Mouse (Mus musculus) frontal cortex, adult 2 months (tissue): Measurements from ENCODE around the gene Lgi4. TPM values are rescaled to one million over a fixed set of nuclear protein-coding genes. Genes with fewer than 3 reads are reported as not detected.

Experiments used
- DNase-seq, 2 experiments: peaks; one replicate each; pipeline ENCODE4 v3.0.0; 2022; ENCODE audit warnings: low spot score in 1 of 2; ENCODE audit errors: extremely low spot score in 1 of 2
- polyA plus RNA-seq: library from polyadenylated mRNA; depleted of rRNA; stranded (reverse); fragments of >200 nt; gene quantifications from 2 replicates; pipeline ENCODE4 v1.2.3, GENCODE M21; 2012

The Lgi4 gene
- polyA plus RNA-seq, 1 experiment, result 28.1 TPM

DNA sequence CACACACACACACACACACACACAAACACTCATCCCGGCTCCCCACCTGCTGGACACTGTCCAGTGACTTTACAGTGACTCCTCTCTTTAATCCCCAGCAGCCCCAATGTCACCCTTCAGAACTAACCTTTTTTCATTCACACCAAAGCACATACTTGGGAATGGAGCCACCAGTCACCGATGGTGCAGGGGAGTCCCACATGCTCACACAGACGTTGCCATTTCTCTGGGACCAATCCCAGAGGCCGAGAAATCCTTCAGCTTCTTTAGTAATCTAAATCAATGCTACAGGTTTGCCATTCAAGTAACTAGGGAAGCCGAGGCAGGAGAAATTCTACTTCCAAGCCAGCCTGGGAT is 15.5 kb downstream of the Lgi4 start:
- no peak for DNase-seq

DNA sequence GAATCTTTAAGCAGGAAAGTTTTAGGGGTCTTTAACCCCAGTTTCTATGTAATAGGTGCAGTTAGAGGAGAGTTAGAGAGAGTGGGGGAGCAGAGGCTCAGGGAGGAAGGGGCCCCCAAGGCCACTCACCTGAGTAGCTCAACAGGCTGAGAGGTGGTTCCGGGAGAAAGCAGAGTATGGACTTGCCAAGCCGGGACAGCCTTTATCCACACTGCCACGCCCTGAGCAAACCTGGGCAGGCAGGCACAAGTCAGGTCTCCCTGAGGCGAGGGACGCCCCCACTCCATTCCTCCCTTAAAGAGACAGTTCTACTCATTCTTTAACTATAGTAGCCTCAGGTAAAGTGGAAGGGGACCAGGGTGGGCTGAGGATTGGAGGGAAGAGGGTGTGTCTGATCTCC is 17.4 kb downstream of the Lgi4 start, which contains the start of gene Fxyd3:
Gene Fxyd3 (minus strand): TSS at position 213 of the 400 bp plus-strand sequence.
- no peak for DNase-seq

DNA sequence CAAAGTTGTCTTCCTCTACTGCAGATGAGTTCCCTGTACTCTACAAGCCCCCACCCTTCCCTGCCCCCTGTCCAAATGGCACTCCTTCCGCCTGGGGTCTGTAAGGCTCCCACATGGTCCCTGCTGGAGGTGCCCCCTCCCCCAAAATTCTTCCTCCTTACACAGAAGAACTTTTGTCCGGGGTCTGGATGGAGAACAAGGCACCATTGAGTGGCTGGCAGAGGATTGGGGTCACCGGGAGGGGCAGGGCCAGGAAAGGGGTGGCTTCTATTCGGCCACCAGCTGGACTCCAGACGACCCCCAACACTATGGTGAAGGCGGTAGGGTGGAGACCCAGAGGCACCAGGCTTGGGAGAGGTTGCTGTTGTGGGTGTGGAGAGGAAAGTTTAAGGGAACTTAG is 18.3 kb downstream of the Lgi4 start:
- peak in 1 of 2 experiments; percentile 62 for DNase-seq

DNA sequence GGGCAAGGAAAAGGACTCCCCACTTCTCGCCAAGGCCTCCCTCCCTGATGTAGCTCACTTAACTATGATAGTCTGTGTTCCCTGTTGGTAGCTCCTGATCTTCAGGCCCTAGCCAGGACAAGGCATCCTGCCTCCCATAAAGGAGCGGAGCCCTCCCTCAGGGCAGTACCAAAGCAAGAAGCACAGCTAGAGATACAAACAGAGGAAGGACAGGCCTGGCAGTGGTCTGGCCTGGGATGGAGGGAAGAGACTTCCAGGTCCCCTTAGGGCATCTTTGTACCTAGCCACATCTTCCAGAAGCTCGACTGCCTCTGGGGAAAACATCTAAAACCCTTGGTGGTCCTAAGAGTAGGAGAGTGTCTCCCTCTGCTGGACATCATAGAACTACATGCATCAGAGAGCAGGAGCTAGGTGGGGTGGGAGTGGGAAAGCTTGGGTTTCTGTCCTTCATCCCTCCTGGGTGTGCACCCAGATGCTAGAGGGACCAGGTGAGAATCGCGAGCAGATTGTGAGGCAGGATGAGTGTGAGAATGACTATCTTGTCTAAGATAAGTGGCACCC is 18.8 kb downstream of the Lgi4 start:
- peak in 1 of 2 experiments; percentile 86 for DNase-seq

DNA sequence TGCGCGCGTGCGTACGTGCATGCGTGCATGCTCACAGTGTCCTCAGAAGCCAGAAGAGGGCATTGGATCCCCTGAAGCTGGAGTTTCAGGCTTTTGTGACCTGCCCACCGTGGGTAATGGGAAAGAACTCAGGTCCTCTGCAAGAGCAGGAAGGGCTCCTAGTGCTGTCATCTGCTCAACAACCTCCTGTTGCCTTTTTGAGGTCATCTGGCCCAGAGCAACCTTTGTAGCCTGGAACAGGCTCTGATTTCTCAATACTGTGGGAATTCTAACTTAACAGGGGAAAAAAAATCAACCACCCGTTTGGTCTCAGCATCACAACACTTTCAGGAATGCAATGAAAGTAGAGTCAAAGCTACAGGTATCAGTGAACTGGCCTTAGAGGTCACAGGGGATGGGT is 20.5 kb downstream of the Lgi4 start:
- no peak for DNase-seq

DNA sequence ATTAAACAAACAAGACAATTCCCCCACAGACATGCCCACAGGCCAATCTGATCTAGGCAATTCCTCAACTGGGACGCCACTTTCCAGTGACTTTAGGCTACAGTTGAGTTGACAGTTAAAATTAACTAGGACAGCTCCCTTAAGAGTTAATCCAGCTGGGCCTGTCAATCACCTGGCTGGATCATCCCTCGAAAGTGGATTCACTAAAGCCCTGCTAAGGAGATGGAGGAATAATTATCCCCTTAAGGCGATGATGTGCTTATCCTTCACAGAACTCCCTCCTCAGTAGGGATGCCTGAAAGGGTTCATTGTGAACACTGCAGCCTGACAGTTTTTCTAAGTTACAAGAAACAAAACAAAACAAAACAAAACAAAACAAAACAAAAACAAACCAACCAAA is 21.5 kb downstream of the Lgi4 start:
- DNase-seq, result no peak

DNA sequence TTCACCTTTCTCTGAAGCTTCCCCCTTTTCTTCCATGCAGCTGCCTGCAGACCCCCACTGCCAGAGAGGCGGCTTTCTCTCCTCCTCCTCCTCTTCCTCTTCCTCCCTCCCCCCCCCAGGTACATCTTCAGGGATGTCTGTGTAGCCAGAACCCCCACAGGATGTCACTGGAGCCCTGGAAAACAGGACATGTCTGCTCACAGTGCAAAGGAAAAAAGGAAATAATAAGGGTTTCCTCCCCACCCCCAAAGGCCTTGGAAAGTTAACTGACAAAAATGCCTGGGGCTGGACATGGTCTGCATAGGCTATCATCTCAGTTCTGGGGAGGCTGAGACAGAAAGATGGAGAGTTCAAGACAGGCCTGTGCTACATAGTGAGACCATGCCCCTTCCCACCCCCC is 22.0 kb downstream of the Lgi4 start:
- DNase-seq, result no peak

DNA sequence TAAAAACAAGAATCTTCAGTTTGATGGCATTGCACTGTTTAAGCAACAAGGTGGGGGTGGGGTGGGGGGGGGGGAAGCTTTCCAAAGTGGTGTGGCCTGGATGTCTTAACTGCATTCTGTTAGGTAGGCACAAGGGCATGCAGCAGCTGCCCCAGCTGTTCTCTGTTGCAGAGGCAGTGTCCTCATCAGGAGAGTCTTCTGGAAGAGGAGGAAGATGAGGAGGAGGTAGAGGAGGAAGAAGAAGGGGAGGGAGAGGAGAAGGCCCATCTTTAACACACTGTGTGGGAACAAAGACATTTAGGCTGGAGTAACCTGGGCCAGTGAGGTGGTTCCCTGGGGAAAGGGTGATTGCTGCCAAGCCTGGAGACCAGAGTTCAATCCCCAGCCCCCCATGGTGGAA is 23.0 kb downstream of the Lgi4 start:
- DNase-seq, result no peak

DNA sequence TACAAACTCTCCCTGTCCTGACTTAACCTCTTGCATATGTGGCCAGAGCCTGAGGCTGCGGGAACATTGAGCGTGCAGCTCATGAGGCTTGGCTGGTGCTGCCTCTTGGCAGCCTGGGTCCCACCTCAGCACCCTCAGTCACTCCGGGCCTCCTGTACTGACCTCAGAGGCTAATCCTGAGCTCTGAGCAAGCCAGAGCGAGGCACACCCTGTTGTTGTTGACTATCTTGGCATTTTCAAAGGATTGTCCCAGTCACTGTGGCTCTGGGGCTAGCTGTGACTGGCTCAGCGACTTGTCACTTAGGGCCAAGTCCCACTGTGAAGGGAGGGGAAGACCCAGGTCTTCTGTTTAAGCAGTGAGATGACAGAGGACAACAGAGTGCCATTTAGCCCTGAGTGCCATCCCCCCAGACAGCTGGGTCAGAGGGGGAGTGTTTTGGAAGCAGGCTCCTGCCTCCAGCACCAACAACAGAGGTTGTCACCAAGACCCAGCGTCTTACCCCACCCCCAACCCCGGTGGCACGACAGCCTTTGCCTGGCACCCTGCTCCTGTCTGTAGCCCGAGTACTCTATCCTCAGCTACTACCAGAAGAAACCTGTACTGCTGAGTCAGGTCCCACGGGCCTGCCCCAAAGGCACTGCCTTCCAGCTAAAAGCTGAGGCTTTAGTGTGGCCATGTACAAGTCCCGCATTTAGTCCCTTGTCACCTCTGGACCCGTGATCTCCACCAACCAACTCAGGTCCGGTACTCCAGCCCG is 23.9 kb downstream of the Lgi4 start:
- peak in 1 of 2 experiments; percentile 47 for DNase-seq

DNA sequence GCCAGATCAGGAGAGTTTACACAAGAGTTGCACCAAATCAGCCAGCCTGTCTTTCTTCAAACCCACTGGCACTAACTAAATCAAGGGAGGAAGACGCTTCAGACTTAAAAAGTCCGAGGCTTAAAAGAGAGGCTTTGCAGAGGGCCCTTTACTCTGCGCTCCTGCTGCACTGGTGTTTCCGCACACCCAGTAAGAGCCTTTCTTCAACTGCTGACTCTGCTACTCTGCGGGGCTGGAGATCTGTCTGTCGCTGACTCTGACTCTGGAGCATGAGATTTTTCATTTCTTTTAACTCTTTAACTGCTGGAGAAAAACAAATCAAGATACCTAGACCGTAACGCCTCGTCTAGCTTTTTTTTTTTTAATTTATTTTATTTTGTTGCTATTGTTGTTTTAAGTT is 25.0 kb downstream of the Lgi4 start:
- no peak for DNase-seq

DNA sequence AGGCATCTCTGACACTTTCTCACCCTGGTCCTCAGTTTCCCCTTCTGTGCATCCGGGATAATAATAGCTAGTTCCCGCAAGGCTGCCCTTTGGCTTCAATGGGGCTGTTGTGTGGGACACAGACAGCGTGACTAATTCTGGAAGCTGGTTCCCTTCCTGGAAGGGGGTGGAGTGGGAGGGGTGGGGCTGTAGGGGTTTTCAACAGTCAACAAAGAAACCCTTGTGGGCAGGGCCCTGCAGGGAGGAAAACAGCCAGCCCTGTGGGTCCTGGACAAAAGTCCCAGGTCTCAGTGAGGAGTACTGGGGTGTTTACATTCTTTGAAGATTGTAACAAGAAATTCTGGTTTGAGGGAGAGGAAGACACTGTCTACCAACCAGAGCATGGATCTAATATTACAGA is 26.0 kb downstream of the Lgi4 start:
- DNase-seq, result peak; percentile 50 to 55

DNA sequence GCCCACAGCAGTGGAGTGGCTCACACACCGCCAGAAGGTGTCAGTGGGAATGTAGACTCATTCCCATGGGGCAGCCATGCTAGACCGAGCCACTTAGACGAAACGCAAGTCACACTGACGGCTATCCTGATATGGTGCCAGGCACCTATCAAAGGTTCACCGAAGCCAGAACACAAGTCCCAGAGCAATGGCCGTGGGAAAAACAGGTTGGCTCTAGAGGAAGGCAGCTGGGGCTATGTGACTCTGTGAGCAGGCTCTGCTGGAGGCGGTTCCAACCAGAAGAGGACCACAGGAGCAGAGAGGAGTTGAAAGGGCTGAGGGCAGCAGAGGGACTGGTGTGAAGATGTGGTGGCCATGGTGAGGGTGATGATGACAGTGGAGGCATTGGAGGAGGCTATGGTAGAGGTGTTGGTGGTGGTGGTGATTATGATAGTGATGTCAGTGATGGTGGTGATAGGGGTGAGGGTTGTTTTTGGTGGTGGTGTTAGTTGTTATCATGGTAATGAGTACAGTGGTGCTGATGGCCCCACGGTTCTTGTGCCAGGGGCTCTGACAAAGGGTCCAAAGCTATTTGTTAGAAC is 27.1 kb downstream of the Lgi4 start:
- no peak for DNase-seq

DNA sequence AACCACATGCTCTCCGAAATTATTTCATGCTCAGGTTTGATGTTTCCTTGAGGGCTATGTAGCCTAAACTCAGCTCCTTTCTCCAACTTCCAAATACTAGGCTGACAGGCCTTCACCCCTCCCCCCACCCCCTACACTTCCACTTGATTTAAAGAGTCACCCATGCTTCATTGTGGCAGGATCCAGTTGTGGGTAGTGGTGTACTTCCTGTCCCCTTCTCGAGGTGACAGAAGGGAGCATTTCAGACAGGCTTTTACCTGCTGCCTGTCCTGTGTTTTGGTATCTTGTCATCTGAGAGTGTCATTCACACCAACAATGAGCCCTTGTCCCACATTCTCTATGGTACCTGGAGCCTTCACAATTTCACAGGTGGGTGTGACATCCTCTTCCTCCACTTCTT is 28.1 kb downstream of the Lgi4 start:
- no peak for DNase-seq

DNA sequence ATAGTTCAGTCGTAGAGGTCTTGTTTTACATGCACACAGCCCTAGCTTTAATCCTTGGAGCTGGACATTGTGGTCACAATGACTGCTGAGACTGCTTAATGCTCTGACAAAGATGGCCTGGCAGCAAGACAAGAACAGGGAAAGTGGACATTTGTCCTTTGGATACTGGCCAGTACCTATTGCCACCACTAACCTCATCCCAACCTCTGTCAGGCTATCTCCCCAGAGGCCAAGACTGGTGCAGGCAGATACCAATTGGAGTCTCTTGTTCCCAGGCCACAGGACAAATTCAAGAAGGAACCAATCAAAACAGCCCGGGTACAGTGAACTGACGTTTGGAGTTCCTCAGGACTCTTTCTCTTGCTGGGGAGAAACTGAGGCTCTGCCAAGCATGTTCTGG is 29.1 kb downstream of the Lgi4 start:
- DNase-seq, result no peak

DNA sequence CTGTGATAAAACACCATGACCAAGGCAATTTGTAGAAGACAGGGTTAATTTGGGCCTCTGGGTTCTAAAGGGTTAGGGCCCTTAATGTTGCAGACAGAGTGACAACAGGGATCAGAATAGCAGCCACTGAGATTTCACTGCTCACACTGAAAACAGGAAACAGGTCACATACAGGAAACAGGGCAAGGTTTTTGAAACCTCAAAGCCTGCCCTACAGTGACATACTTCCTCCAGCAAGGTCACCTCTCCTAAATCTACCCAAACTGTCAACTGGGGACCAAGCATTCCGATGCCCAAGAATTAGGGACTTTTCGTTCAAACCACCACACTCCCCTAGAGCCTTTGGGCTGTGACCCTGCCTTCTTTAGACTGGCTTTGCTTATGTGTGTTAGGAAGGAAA is 30.6 kb downstream of the Lgi4 start:
- DNase-seq, result no peak

DNA sequence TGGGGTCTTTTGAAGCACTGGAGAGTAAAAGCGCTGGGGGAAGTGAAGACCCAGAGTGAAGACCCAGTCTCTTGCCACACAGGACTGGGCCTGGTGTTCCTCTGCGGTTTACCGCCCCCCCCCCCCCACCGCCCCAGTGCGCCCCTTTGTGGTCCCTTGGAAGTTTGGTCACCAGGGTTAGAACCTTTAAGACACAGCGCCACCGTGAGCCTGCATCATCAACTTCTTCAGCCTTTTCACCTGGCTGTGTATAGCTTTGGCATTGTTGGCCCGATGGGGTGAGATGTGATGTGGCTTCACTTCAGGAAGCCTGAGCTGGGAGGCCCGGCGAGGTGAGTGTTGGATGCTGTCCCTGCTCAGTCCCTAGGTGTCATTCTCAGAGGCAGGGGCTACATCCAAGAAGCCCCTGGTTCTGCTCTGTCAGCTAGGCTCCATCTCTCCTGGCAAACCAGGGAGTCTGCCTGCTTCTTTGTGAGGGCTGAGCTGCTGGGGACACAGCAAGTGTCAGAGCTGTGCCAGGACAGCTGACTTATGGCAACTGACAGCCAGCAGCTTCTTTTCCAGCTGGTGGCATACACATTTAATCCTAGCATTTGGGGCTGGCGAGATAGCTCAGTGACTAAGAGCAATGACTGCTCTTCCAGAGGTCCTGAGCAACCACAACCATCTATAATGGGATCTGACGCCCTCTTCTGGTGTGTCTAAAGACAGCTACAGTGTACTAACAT is 35.8 kb downstream of the Lgi4 start:
- no peak for DNase-seq

DNA sequence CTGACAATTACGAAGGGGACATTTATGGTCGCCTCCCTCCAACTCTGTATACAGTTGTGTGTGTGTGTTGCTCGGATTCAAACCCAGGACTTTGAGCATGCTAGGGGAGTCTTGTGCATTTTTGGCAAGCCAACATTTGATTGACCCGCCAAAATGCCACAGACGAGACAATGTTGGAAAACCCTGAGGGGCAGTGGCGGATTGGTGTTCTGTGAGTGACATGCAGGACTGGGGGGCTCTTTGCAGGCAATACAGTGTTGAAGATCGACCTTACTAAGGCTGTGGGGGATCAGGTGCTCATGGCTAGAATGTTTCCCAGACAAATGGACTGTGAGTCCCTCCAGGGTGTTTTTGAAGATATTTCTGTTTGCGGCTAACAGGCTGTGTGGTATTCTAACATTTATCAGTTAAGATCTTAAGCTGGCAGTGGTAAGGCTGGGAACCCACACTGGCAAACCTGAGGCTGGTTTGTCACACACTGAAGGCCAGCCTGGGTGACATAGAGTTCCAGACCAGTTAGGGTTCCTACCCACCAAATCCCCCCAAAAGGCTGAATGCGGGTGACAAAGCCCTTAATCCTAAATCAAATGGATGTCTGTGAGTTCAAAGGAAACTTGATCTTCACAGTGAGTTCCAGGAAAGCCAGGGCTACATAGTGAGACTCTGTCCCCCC is 37.9 kb downstream of the Lgi4 start:
- no peak for DNase-seq

DNA sequence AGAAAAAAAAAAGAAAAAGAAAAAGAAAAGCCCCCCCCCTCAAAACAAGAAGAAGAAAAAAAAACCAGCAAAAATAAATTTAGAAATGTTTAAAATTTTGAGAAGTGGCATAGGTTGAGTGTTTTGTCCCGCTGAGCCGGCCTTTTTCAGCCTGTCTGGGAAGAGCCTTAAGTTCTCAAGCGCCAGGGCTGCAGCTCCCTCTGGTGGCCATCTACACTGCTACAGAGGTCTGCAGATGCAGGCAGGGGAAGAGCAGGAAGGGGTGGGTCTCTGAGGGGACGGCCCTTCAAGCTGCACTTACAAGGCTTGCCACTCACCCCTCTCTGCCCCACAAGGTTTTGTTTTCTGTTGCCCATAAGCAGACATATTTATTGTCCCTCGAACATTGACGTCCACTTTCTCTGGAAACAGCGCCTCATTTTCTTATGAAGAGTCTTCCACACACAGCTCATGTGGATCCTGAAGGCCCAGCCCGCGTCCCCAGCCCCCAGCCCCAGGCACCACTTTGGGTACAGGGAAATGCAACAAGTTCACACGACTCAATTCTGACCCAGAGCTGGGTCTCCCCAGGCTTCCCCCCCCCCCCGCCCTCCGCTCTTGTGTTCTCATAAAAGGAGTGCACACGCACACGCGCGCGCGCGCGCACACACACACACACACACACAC is 38.6 kb downstream of the Lgi4 start:
- DNase-seq, result peak; percentile 72 to 97

DNA sequence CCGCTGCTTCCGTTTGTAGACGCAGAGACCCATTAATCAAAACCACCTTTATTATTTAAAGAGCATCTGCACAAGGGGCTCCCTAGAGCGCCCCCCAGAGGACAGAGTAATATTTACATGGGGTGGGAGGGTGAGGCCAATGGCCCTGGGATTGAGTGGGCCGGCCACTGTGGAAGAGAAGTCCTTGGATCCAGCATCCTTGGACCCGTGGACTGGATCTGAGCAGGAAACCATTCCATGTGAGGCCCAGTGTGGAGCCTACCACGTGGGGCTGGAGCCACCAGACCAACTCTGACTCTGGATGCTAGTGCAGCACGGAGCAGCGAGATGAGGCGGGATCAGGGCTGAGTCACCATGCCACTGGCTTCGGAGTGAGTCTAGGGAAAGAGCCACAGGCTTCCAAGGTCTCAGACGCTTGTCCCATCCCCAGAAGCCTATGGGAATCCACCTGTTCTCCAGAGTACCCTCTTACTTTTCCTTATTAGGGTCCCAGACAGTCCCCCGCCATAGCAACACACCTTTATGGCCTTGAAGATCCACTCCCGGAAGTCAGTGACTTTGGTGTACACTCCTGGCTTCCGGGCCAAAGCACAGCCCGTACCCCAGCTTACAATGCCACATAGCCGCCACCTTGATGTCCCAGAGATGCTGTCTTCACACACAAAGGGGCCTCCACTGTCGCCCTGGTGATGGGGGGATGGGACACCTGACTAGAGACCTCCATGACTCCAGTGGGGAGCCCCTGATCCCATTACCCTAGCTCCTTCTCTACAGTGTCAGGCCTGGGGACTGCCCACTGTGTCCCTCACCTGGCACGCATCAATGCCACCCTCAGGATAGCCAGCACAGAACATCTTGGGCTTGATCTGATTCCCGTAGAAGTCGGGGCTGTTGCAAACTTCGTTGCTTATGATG is 39.8 kb downstream of the Lgi4 start:
- DNase-seq, result no peak

DNA sequence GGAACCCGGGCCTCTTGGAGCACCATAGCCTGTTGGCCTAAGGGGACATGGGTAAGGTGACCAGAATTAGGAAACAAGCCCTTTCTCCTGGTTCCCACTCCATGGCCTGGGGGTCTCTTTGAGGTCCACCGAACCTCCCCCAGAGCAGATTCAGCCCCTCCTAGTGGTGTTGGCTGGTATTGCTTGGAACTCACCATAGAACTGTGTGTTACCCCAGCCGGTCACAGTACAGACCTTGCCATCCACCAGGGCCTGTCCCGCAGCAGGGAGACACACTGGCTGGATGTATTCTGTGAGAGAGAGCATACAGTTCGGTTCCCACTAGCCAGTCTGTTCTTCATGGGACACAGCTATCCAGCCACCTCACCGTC is 40.5 kb downstream of the Lgi4 start:
- no peak for DNase-seq
